8 mouse cellular contexts compared by ENCODE assay signal in the genomic region with DNA sequence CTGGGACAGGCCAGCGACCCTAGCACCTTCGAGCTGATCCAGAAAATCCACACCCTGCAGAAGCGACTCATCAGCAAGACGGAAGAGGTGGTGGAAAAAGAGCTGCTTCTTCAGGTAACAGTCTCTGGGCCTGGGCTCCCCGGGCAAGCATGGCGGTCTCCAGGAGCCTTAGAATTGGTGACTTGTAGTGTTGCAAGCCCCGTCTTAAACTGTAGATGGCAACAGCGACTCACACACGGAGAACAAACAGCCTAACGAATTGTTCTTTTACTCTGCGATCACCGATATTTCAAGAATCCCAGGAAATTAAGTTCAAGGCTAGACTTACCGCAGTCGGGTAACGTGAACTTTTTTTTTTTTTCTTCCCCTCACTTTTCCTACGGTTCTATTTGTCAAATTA. TPM values are rescaled to one million over a fixed set of nuclear protein-coding genes. Genes with fewer than 3 reads are reported as not detected.
DNase-seq lines count a peak whose midpoint lies in the region; ATAC-seq and TF ChIP-seq lines count a peak whose summit lies in the region.

No protein-coding gene starts in this region.

- H3K27ac ChIP-seq in kidney, adult 2 months (ENCODE audit: insufficient read depth, low read depth, low read length): no peak overlapping the region
- no peak overlapping the region for H3K27ac ChIP-seq in embryonic facial prominence, embryonic 11.5 days (replicated peaks; ENCODE audit: low read depth, low read length)

- TF ChIP-seq CTCF in kidney, adult 2 months (conservative IDR thresholded peaks at IDR 0.05; ENCODE audit: insufficient read depth, insufficient read length, low read depth, low read length): peak; percentile 34

- no peaks in the 10 kb centered on the region for H3K9me3 ChIP-seq in embryonic facial prominence, embryonic 11.5 days (replicated peaks; ENCODE audit: control insufficient read depth, low read length)

- no peak overlapping the region for H3K9ac ChIP-seq in embryonic facial prominence, embryonic 11.5 days (replicated peaks; ENCODE audit: low read length)

- H3K4me3 ChIP-seq in kidney, adult 2 months (ENCODE audit: insufficient read depth, low read depth, low read length): no peak overlapping the region
- H3K4me3 ChIP-seq in embryonic facial prominence, embryonic 11.5 days (ENCODE audit: low read depth, low read length): no peak overlapping the region

- H3K36me3 ChIP-seq in kidney, adult 2 months (ENCODE audit: control insufficient read depth, insufficient read depth, low read length): no peaks in the 10 kb centered on the region
- no peaks in the 10 kb centered on the region for H3K36me3 ChIP-seq in embryonic facial prominence, embryonic 11.5 days (replicated peaks; ENCODE audit: control insufficient read depth, insufficient read depth, low read depth, low read length)

- no peaks in the 10 kb centered on the region for H3K4me1 ChIP-seq in kidney, adult 2 months (ENCODE audit: control insufficient read depth, insufficient read depth, low read length)
- no peaks in the 10 kb centered on the region for H3K4me1 ChIP-seq in embryonic facial prominence, embryonic 11.5 days (ENCODE audit: control insufficient read depth, insufficient read depth, low read length)

- H3K4me2 ChIP-seq in embryonic facial prominence, embryonic 11.5 days (ENCODE audit: low read depth, low read length): no peak overlapping the region

- DNase-seq in kidney, adult 2 months: peak; percentile 29
- DNase-seq in kidney, adult 11 months: no peak
- DNase-seq in R1 (ENCODE audit: low read depth, low spot score): peak; percentile 64
- DNase-seq in embryonic facial prominence, embryonic 11.5 days (ENCODE audit: low spot score): peak; percentile 64
- peak; percentile 31 for DNase-seq in layer of hippocampus, adult 9-10 months (ENCODE audit: low spot score)
- peak; percentile 13 for DNase-seq in naive thymus-derived CD4-positive, alpha-beta T cell, adult 2 months (ENCODE audit: low read depth)
- DNase-seq in natural killer cell, adult 2 months (ENCODE audit: low spot score in 2 of 2): no peak
- DNase-seq in cerebellum, postnatal 36 days: no peak

- WGBS in kidney, adult 2 months: 19% methylated on average over 16 of the region's 16 CpGs
- WGBS in embryonic facial prominence, embryonic 11.5 days: 32% methylated on average over 16 of the region's 16 CpGs

- H3K27me3 ChIP-seq in kidney, adult 2 months (replicated peaks; ENCODE audit: control insufficient read depth, insufficient read depth, low read length): no peaks in the 10 kb centered on the region
- H3K27me3 ChIP-seq in embryonic facial prominence, embryonic 11.5 days (ENCODE audit: control insufficient read depth, insufficient read depth, low read length): no peaks in the 10 kb centered on the region

- TF ChIP-seq POLR2A in kidney, adult 2 months (IDR thresholded peaks at IDR 0.05; ENCODE audit: low read depth, low read length): no peak

- ATAC-seq in embryonic facial prominence, embryonic 11.5 days (replicated peaks; ENCODE audit: insufficient number of reproducible peaks, low FRiP score, low TSS enrichment, low read depth): no peak

RNA-seq across cellular contexts. Expression of a gene that starts 51.0 kb away (rescaled TPM):
- 0.05 TPM in 1 of 2 replicates, not detected in the other for polyA plus RNA-seq in kidney, adult 2 months (2012; rRNA removed)
- 0.10 TPM in 1 of 2 replicates, not detected in the other for polyA plus RNA-seq in embryonic facial prominence, embryonic 11.5 days (2014; fragmentation: Nextera tagmentation; extraction: Ambion mirVana)

Comparison
In these comparisons a context has a peak if more than half of its experiments do, and no peak if none do; other contexts are left out.
1. DNase-seq: peak in kidney, adult 2 months (single experiment), R1 (single experiment), embryonic facial prominence, embryonic 11.5 days (single experiment), layer of hippocampus, adult 9-10 months (single experiment) and naive thymus-derived CD4-positive, alpha-beta T cell, adult 2 months (single experiment); none in kidney, adult 11 months (single experiment), natural killer cell, adult 2 months (0 of 2) and cerebellum, postnatal 36 days (0 of 2).